Mouse (Mus musculus): Measurements from ENCODE around the gene Nbeal2. TPM values are rescaled to one million over a fixed set of nuclear protein-coding genes. Genes with fewer than 3 reads are reported as not detected.

The Nbeal2 gene
- total RNA-seq, 1 experiment: 13.6 TPM

DNA sequence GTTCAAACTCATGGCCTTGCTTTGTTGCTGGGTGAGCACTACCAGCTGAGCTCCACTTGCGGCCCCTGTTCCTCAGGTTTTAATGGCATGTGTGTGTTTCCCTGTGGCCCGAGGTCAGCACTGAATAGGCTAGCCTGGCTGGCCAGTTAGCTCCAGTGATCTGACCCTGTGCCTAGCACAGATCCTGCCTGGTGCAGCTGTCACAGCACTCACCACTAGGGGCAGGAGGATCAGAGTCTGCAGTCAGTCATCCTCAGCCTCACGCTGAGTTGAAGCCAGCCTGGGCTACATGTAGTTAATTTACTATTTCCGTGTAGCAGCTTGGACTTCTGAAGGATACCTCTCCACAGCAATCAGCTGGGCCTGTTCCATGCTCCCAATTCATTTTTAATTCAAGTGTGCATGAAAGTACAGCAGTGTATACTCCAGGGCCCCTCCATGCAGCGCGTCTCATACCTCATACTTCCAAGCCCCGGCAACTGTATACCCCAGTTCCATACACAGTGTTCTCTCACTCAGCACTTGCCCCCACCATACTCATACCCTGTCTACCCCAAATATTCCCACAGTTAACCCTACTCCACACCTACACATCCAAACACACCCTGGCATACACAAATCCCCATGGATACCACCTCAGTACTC, 18.6 kb upstream of the Nbeal2 start:
- Histone ChIP-seq H3K4me1 (ENCODE audit: control insufficient read depth in 2 of 2, insufficient read depth in 2 of 2, low read length in 2 of 2, poor library complexity in 1 of 2) (peaks cover 0 to 11% of the 10 kb centered on the region in 2 experiments; a peak in 2 of 4 replicates), H3K36me3 (ENCODE audit: control insufficient read depth, insufficient read depth, low read length, poor library complexity, severe bottlenecking) (peaks cover 3% of the 10 kb centered on the region; the same call in 1 of the 2 replicates), H3K9me3 (ENCODE audit: control insufficient read depth, insufficient read depth, low read depth, low read length) (no peaks in the 10 kb centered on the region), H3K4me3 (ENCODE audit: insufficient read depth in 1 of 2, low read depth in 1 of 2, low read length in 2 of 2, poor library complexity in 1 of 2, severe bottlenecking in 1 of 2) (no peak overlapping the region), H3K9ac (ENCODE audit: insufficient read depth, low read depth, low read length, poor library complexity, severe bottlenecking) (no peak overlapping the region), H3K27ac (ENCODE audit: insufficient read depth, low read depth, low read length, poor library complexity, severe bottlenecking) (no peak overlapping the region)
- DNase-seq (ENCODE audit: low read depth, low spot score): no peak
- in situ Hi-C loops (cut with MboI; ENCODE audit: low sequenced_read_pairs in 2 of 2, unreplicated experiment in 2 of 2): no loop called here
- TF ChIP-seq HCFC1 (IDR thresholded peaks at IDR 0.05; ENCODE audit: borderline replicate concordance, insufficient read depth, low read length) (no peak), ZC3H11A (IDR thresholded peaks at IDR 0.05; ENCODE audit: borderline replicate concordance, low read depth, low read length) (no peak), MAFK (IDR thresholded peaks at IDR 0.05; ENCODE audit: insufficient read depth, low read depth, low read length) (no peak), CHD2 (IDR thresholded peaks at IDR 0.05; ENCODE audit: low read depth, low read length) (no peak), ZNF384 (IDR thresholded peaks at IDR 0.05; ENCODE audit: low read depth, low read length) (no peak)

DNA sequence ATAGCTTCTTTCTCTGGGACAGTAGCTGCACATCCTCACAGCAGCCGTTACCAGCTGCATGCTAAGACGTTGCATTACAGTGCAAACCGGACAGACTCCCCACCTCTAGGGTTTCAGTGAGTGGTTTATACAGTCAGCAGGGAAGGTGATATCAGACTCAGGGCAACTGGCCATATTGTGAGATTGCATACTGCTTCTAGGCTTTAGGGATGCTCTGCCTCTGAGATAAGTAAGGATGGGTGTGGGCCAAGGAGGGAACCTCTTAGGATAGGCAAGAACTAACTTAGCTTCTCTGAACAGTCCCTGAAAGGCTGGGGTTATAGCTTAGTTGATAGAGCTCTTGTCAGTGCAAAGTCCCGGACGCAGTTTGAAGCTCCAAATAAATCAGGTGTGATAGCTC, 15.8 kb upstream of the Nbeal2 start:
- in situ Hi-C loops (cut with MboI; ENCODE audit: low sequenced_read_pairs in 2 of 2, unreplicated experiment in 2 of 2): no loop called here
- Histone ChIP-seq H3K4me3 (ENCODE audit: insufficient read depth in 1 of 2, low read depth in 1 of 2, low read length in 2 of 2, poor library complexity in 1 of 2, severe bottlenecking in 1 of 2) (no peak overlapping the region), H3K27ac (ENCODE audit: insufficient read depth, low read depth, low read length, poor library complexity, severe bottlenecking) (no peak overlapping the region), H3K4me1 (ENCODE audit: control insufficient read depth in 2 of 2, insufficient read depth in 2 of 2, low read length in 2 of 2, poor library complexity in 1 of 2) (peaks cover 5 to 12% of the 10 kb centered on the region in 2 experiments; a peak in 2 of 4 replicates), H3K9me3 (ENCODE audit: control insufficient read depth, insufficient read depth, low read depth, low read length) (no peaks in the 10 kb centered on the region), H3K36me3 (ENCODE audit: control insufficient read depth, insufficient read depth, low read length, poor library complexity, severe bottlenecking) (peaks cover 3% of the 10 kb centered on the region; the same call in 1 of the 2 replicates), H3K9ac (ENCODE audit: insufficient read depth, low read depth, low read length, poor library complexity, severe bottlenecking) (no peak overlapping the region)
- no peak for DNase-seq (ENCODE audit: low read depth, low spot score)
- TF ChIP-seq ZC3H11A (IDR thresholded peaks at IDR 0.05; ENCODE audit: borderline replicate concordance, low read depth, low read length) (no peak), MAFK (IDR thresholded peaks at IDR 0.05; ENCODE audit: insufficient read depth, low read depth, low read length) (no peak), HCFC1 (IDR thresholded peaks at IDR 0.05; ENCODE audit: borderline replicate concordance, insufficient read depth, low read length) (no peak), ZNF384 (IDR thresholded peaks at IDR 0.05; ENCODE audit: low read depth, low read length) (no peak), CHD2 (IDR thresholded peaks at IDR 0.05; ENCODE audit: low read depth, low read length) (no peak)

DNA sequence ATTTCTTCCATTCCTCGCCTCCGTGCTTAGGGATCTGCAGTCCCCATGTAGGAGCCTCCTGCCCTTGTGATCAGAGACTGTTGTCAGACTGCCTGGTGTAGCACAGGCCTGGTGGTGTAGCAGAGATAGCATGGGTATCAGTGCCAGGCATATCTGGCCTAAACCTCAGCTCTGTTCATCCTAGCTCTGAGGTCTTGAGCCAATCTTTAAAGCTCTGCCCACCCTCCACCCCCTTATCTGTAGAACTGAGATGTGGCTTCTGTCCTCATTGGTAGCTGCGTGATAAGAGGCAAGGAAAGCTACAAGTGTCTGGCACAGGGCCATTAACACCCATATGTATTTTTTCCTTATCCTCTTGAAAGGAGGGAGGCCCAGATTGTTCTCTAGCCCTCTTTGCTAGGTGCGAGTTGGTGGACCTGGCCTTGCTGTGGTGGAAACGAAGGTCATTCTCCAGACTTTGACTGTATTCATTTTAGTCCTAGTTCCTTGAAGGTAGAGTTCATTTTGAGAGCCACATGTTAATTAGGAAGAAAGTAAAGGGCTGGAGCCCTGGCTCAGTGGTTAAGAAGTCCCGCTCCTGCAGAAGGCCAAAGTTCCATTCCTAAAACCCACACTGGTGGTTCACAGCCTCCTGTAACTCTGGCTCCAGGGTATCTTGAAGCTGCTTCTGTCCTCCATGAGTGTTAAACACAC, 14.8 kb upstream of the Nbeal2 start:
- no peak overlapping the region for H3K9ac ChIP-seq (ENCODE audit: insufficient read depth, low read depth, low read length, poor library complexity, severe bottlenecking)
- H3K4me1 ChIP-seq (ENCODE audit: control insufficient read depth in 2 of 2, insufficient read depth in 2 of 2, low read length in 2 of 2, poor library complexity in 1 of 2): peaks cover 5 to 10% of the 10 kb centered on the region in 2 experiments; a peak in 2 of 4 replicates
- in situ Hi-C loops (cut with MboI; ENCODE audit: low sequenced_read_pairs in 2 of 2, unreplicated experiment in 2 of 2): no loop called here
- DNase-seq (ENCODE audit: low read depth, low spot score): no peak
- TF ChIP-seq HCFC1 (IDR thresholded peaks at IDR 0.05; ENCODE audit: borderline replicate concordance, insufficient read depth, low read length): no peak
- TF ChIP-seq ZC3H11A (IDR thresholded peaks at IDR 0.05; ENCODE audit: borderline replicate concordance, low read depth, low read length): no peak
- no peak for TF ChIP-seq CHD2 (IDR thresholded peaks at IDR 0.05; ENCODE audit: low read depth, low read length)
- no peak overlapping the region for H3K27ac ChIP-seq (ENCODE audit: insufficient read depth, low read depth, low read length, poor library complexity, severe bottlenecking)
- H3K36me3 ChIP-seq (ENCODE audit: control insufficient read depth, insufficient read depth, low read length, poor library complexity, severe bottlenecking): peaks cover under 1% of the 10 kb centered on the region; the same call in 1 of the 2 replicates
- no peak overlapping the region for H3K4me3 ChIP-seq (ENCODE audit: insufficient read depth in 1 of 2, low read depth in 1 of 2, low read length in 2 of 2, poor library complexity in 1 of 2, severe bottlenecking in 1 of 2)
- H3K9me3 ChIP-seq (ENCODE audit: control insufficient read depth, insufficient read depth, low read depth, low read length): no peaks in the 10 kb centered on the region

DNA sequence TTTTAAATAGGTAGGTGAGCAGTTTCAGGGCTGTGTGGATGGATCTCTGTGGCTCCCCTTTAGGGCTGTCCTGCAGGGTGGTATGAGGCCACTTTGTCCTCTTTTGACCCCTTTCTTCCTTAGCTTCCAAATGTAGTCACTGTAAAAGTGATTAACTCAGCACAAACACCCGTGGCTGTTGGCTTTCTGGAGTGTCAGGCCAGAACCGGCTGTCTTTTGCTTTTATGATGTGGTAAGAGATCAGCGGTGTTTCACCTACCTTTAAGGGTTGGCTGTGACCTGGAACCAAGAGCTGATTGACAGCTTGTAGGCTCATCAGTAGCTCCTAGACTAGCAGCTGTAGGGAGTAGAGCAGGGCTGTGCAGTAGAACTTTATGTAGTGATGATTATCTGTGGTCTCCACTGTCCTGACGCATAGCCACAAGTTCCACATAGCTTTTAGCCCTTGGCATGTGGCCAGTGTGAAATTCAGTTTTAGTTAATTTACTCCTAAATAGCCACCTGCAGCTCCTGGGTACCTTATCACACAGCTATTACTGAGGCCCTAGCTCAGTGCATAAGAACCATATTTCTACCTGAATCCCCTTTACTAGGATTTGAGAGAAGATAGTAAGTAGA, 13.4 kb upstream of the Nbeal2 start:
- H3K4me1 ChIP-seq (ENCODE audit: control insufficient read depth in 2 of 2, insufficient read depth in 2 of 2, low read length in 2 of 2, poor library complexity in 1 of 2): peaks cover 5 to 10% of the 10 kb centered on the region in 2 experiments; a peak in 2 of 4 replicates
- in situ Hi-C loops (cut with MboI; ENCODE audit: low sequenced_read_pairs in 2 of 2, unreplicated experiment in 2 of 2): no loop called here
- H3K9me3 ChIP-seq (ENCODE audit: control insufficient read depth, insufficient read depth, low read depth, low read length): no peaks in the 10 kb centered on the region
- no peaks in the 10 kb centered on the region; the same call in 1 of the 2 replicates for H3K36me3 ChIP-seq (ENCODE audit: control insufficient read depth, insufficient read depth, low read length, poor library complexity, severe bottlenecking)
- no peak overlapping the region for H3K27ac ChIP-seq (ENCODE audit: insufficient read depth, low read depth, low read length, poor library complexity, severe bottlenecking)
- TF ChIP-seq HCFC1 (IDR thresholded peaks at IDR 0.05; ENCODE audit: borderline replicate concordance, insufficient read depth, low read length): no peak
- no peak for TF ChIP-seq ZNF384 (IDR thresholded peaks at IDR 0.05; ENCODE audit: low read depth, low read length)
- TF ChIP-seq MAFK (IDR thresholded peaks at IDR 0.05; ENCODE audit: insufficient read depth, low read depth, low read length): no peak
- no peak for TF ChIP-seq ZC3H11A (IDR thresholded peaks at IDR 0.05; ENCODE audit: borderline replicate concordance, low read depth, low read length)
- no peak for TF ChIP-seq CHD2 (IDR thresholded peaks at IDR 0.05; ENCODE audit: low read depth, low read length)
- H3K9ac ChIP-seq (ENCODE audit: insufficient read depth, low read depth, low read length, poor library complexity, severe bottlenecking): no peak overlapping the region
- no peak overlapping the region for H3K4me3 ChIP-seq (ENCODE audit: insufficient read depth in 1 of 2, low read depth in 1 of 2, low read length in 2 of 2, poor library complexity in 1 of 2, severe bottlenecking in 1 of 2)
- no peak for DNase-seq (ENCODE audit: low read depth, low spot score)

All from ES-E14 (cell line).